Mouse (Mus musculus): Measurements from ENCODE around the gene Vmn1r30. TPM values are rescaled to one million over a fixed set of nuclear protein-coding genes. Genes with fewer than 3 reads are reported as not detected.

Vmn1r30 gene
- not detected in 2 replicates for polyA plus RNA-seq (2015; fragmentation: Nextera tagmentation; extraction: Ambion mirVana)

DNA sequence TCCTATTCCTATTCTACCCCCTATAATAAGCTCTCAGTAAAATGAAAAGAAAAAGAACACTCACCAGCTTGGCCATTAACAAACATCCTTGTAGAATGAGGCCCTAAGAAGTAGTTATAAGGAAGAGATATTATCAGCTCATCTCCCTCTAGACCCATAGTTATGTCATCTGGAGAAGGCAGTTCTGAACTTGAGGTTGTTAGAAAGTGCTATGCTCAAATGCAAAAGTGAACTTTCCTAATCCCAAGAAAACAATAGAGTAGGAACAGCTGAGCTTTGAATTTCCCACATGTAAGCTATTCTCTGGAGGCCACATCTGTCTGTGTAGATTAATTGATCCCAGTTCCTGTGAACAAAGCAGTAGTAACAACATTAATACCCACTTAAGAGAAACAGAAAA is at the start of gene Vmn1r30:
Gene Vmn1r30 (minus strand): TSS at position 101 of the 400 bp plus-strand sequence.
- Histone ChIP-seq H3K4me2 (replicated peaks) (no peak within 1 kb of the TSS), H3K4me1 (replicated peaks) (no peaks in the 10 kb centered on the region), H3K36me3 (no peaks in the 10 kb centered on the region), H3K27ac (no peak within 1 kb of the TSS), H3K9me3 (no peaks in the 10 kb centered on the region), H3K9ac (replicated peaks) (no peak within 1 kb of the TSS), H3K4me3 (replicated peaks) (no peak within 1 kb of the TSS), H3K27me3 (no peaks in the 10 kb centered on the region)
- ATAC-seq: no peak

DNA sequence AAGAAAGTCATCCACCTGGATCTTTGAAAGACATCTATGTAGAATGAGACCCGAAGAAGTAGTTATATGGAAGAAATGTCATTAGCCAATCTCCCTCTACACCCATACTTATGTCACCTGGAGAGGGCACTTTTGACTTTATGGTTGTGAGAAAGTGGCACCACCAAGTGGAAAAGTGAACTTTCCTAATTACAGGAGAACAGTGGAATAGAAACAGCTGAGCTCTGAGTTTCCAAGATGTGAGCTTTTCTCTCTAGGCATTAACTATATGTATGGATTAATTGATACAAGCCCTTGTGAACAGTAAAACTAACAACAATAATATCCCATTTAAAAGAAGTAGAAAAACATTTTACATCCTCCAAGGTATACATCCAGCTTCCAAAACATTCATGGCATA is 32.0 kb upstream of the Vmn1r30 start, which contains the start of gene Vmn1r31:
Gene Vmn1r31 (minus strand): TSS at position 101 of the 400 bp plus-strand sequence.
- ATAC-seq: no peak
- Histone ChIP-seq H3K9ac (replicated peaks) (no peak within 1 kb of the TSS), H3K27ac (no peak within 1 kb of the TSS), H3K4me2 (replicated peaks) (no peak within 1 kb of the TSS), H3K4me3 (replicated peaks) (no peak within 1 kb of the TSS), H3K36me3 (no peaks in the 10 kb centered on the region), H3K27me3 (no peaks in the 10 kb centered on the region), H3K9me3 (no peaks in the 10 kb centered on the region), H3K4me1 (replicated peaks) (no peaks in the 10 kb centered on the region)
- 84% methylated on average over 1 of the region's 1 CpGs for WGBS

Other genes with a start within 250 kb of the Vmn1r30 start
- gene Vmn1r27, start 224.6 kb downstream of the Vmn1r30 start, polyA plus RNA-seq (2015; fragmentation: Nextera tagmentation; extraction: Ambion mirVana): not detected in 2 replicates
- gene Vmn1r28, start 181.3 kb downstream of the Vmn1r30 start, polyA plus RNA-seq (2015; fragmentation: Nextera tagmentation; extraction: Ambion mirVana): not detected in 2 replicates
- gene Vmn1r29, start 141.8 kb downstream of the Vmn1r30 start, polyA plus RNA-seq (2015; fragmentation: Nextera tagmentation; extraction: Ambion mirVana): not detected in 2 replicates
- gene Vmn1r31, start 31.9 kb upstream of the Vmn1r30 start, polyA plus RNA-seq (2015; fragmentation: Nextera tagmentation; extraction: Ambion mirVana): not detected in 2 replicates
- gene Abcg2, start 141.1 kb upstream of the Vmn1r30 start, polyA plus RNA-seq (2015; fragmentation: Nextera tagmentation; extraction: Ambion mirVana): 33.0 and 39.1 TPM in 2 replicates